Mouse (Mus musculus): ENCODE results near the gene Nr6a1.

DNA sequence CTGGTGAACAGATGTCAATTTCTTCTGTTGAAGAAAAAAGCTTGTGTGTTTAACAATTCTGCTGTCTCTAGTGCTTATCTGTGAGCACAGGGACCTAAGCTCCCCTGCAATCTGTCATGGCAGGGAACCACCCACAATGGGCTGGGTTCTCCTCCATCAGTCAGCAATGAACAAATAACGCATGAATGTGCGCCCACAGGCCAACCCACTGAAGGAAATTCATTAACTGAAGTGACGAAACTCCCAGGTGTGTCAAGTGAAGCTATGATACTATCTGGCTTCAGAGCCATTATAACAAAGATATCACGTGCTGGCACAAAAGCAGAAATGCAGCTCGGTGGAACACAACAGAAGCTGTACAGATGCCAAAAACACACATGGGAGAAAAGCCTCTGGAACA is 42.6 kb upstream of the Nr6a1 start:
- TF ChIP-seq BHLHE40 (IDR thresholded peaks at IDR 0.05; ENCODE audit: low read depth, low read length), result no peak
- no peak for TF ChIP-seq CTCF (conservative IDR thresholded peaks at IDR 0.05 in 1 of 2, IDR thresholded peaks at IDR 0.05 in 1 of 2; ENCODE audit: low read depth in 2 of 2, low read length in 2 of 2)
- TF ChIP-seq GABPA (IDR thresholded peaks at IDR 0.05; ENCODE audit: insufficient replicate concordance, low read depth, low read length), result no peak
- no peak for TF ChIP-seq POLR2A (IDR thresholded peaks at IDR 0.05; ENCODE audit: low read depth, low read length)
- TF ChIP-seq ETS1 (conservative IDR thresholded peaks at IDR 0.05; ENCODE audit: low read depth, low read length), result no peak
- TF ChIP-seq NRF1 (IDR thresholded peaks at IDR 0.05; ENCODE audit: low read depth, low read length), result no peak
- TF ChIP-seq USF2 (conservative IDR thresholded peaks at IDR 0.05; ENCODE audit: low read depth, low read length), result no peak
- no peak for TF ChIP-seq TCF12 (IDR thresholded peaks at IDR 0.05; ENCODE audit: low read depth, low read length)
- no peak for TF ChIP-seq EP300 (IDR thresholded peaks at IDR 0.05; ENCODE audit: low read length)
- TF ChIP-seq IRF4 (IDR thresholded peaks at IDR 0.05; ENCODE audit: low read depth, low read length), result no peak
- no peak for TF ChIP-seq MAZ (IDR thresholded peaks at IDR 0.05; ENCODE audit: low read depth, low read length)
- TF ChIP-seq HCFC1 (IDR thresholded peaks at IDR 0.05; ENCODE audit: low read depth, low read length), result no peak
- no peak for TF ChIP-seq KAT2A (IDR thresholded peaks at IDR 0.05; ENCODE audit: insufficient replicate concordance, low read length)
